Mouse (Mus musculus) Muller cell, postnatal 12 days (primary cell): ENCODE data around the gene Pck2.

ENCODE experiments used
- DNase-seq: peaks from one replicate; pipeline ENCODE4 v3.0.0-alpha.2; 2015; ENCODE audit errors: inconsistent ontology term

The Pck2 gene

GRCm38 (mm10) chr14:55540067-55540786 is at the start of gene Pck2:
Gene Pck2, plus strand, starts transcription at chr14:55540266.
- DNase-seq: peak; percentile 96

- DNase-seq: peak; percentile 75
These were observed 49.5 kb upstream of the Pck2 start, which contains the start of gene Carmil3 for GRCm38 (mm10) chr14:55490361-55491201. Gene Carmil3, plus strand, starts transcription at chr14:55490651.

GRCm38 (mm10) chr14:55491291-55491833 is 48.7 kb upstream of the Pck2 start:
- DNase-seq: peak; percentile 79

- no peak for DNase-seq
These were observed 48.0 kb upstream of the Pck2 start for GRCm38 (mm10) chr14:55492103-55492502.

- no peak for DNase-seq
These were observed 44.4 kb upstream of the Pck2 start for GRCm38 (mm10) chr14:55495509-55496240.

GRCm38 (mm10) chr14:55496761-55497448 is 43.2 kb upstream of the Pck2 start:
- DNase-seq: no peak

GRCm38 (mm10) chr14:55497449-55497821 is 42.6 kb upstream of the Pck2 start:
- peak; percentile 71 for DNase-seq

- DNase-seq: no peak
These were observed 34.5 kb upstream of the Pck2 start for GRCm38 (mm10) chr14:55505612-55506011.

GRCm38 (mm10) chr14:55507801-55508200 is 32.3 kb upstream of the Pck2 start:
- DNase-seq: no peak

GRCm38 (mm10) chr14:55509540-55509939 is 30.5 kb upstream of the Pck2 start:
- no peak for DNase-seq

GRCm38 (mm10) chr14:55510125-55510731 is 29.8 kb upstream of the Pck2 start, which contains the start of gene Cpne6:
Gene Cpne6, plus strand, starts transcription at chr14:55510445.
- DNase-seq: no peak

GRCm38 (mm10) chr14:55511037-55511436 is 29.0 kb upstream of the Pck2 start:
- no peak for DNase-seq

- DNase-seq: no peak
These were observed 26.1 kb upstream of the Pck2 start for GRCm38 (mm10) chr14:55513927-55514326.

GRCm38 (mm10) chr14:55515846-55516245 is 24.2 kb upstream of the Pck2 start:
- DNase-seq: no peak

GRCm38 (mm10) chr14:55518897-55519296 is 21.2 kb upstream of the Pck2 start:
- DNase-seq: no peak

GRCm38 (mm10) chr14:55519604-55520003 is 20.5 kb upstream of the Pck2 start:
- DNase-seq: no peak

GRCm38 (mm10) chr14:55520451-55521361 is 19.4 kb upstream of the Pck2 start:
- DNase-seq: peak; percentile 27

GRCm38 (mm10) chr14:55524062-55524461 is 16.0 kb upstream of the Pck2 start:
- DNase-seq: no peak

GRCm38 (mm10) chr14:55524785-55525184 is 15.3 kb upstream of the Pck2 start, which contains the start of gene Nrl:
Gene Nrl, minus strand, starts transcription at chr14:55524981.
- DNase-seq: no peak

GRCm38 (mm10) chr14:55526674-55527073 is 13.4 kb upstream of the Pck2 start:
- DNase-seq: no peak
